Mouse (Mus musculus) hindbrain, embryonic 11.5 days (tissue): ENCODE measurements at regions not wholly inside any gene's neighbourhood (a gene's known extent, or its start where the extent isn't known, plus 50 kb on each side); places are given as distances from the start of the nearest gene placed in this dataset.

Source experiments
- ATAC-seq: fragments of 200-750 bp; cut with Nextera tagmentation; 2 replicates; pipeline ENCODE4 v1.8.0; 2017; ENCODE audit warnings: mild to moderate bottlenecking, moderate TSS enrichment, moderate library complexity; ENCODE audit not compliant: low FRiP score
- DNase-seq: peaks from one replicate; pipeline ENCODE4 v3.0.0-alpha.2; 2015; ENCODE audit warnings: low spot score
- H3K27ac ChIP-seq: fragments of 300-500 bp; sonication (generic); 2 replicates; pipeline ENCODE4 v1.5.1; 2014; ENCODE audit warnings: mild to moderate bottlenecking, low read depth, low read length
- H3K27me3 ChIP-seq: fragments of 300-500 bp; sonication (generic); 2 replicates; pipeline ENCODE4 v1.6.1; 2014; ENCODE audit warnings: mild to moderate bottlenecking, low read length, moderate library complexity, mixed read lengths; ENCODE audit not compliant: control insufficient read depth, insufficient read depth
- H3K36me3 ChIP-seq: fragments of 300-500 bp; sonication (generic); 2 replicates; pipeline ENCODE4 v1.6.1; 2014; ENCODE audit warnings: mild to moderate bottlenecking, low read length, moderate library complexity, mixed read lengths; ENCODE audit not compliant: control insufficient read depth, insufficient read depth
- H3K4me1 ChIP-seq: fragments of 300-500 bp; sonication (generic); replicated peaks from 2 replicates; pipeline ENCODE4 v1.6.1; 2014; ENCODE audit warnings: low read length, mixed read lengths; ENCODE audit not compliant: control insufficient read depth, insufficient read depth
- H3K4me2 ChIP-seq: fragments of 300-500 bp; sonication (generic); replicated peaks from 2 replicates; pipeline ENCODE4 v1.6.1; 2014; ENCODE audit warnings: mild to moderate bottlenecking, low read depth, low read length
- H3K4me3 ChIP-seq: fragments of 300-500 bp; sonication (generic); 2 replicates; pipeline ENCODE4 v1.5.1; 2014; ENCODE audit warnings: low read depth, low read length
- H3K9ac ChIP-seq: fragments of 300-500 bp; sonication (generic); 2 replicates; pipeline ENCODE4 v1.6.1; 2014; ENCODE audit warnings: low read depth, low read length
- H3K9me3 ChIP-seq: fragments of 300-500 bp; sonication (generic); 2 replicates; pipeline ENCODE4 v1.6.1; 2016; ENCODE audit warnings: low read length; ENCODE audit not compliant: control insufficient read depth
- WGBS: fragments of 180-500 bp; shearing (Covaris S2); extraction: QIAGEN DNeasy Blood & Tissue Kit; methylation state at CpG from one replicate; pipeline ENCODE4 v1.1.7; 2014; 5-methylcytosine and 5-hydroxymethylcytosine counted together

GRCm38 (mm10) chr16:18724706-18725105, 51.9 kb upstream of the Cldn5 start:
- Histone ChIP-seq H3K4me2 (no peak overlapping the region), H3K9me3 (no peaks in the 10 kb centered on the region), H3K27ac (no peak overlapping the region), H3K4me1 (no peaks in the 10 kb centered on the region), H3K4me3 (no peak overlapping the region), H3K27me3 (no peaks in the 10 kb centered on the region), H3K9ac (no peak overlapping the region), H3K36me3 (no peaks in the 10 kb centered on the region)
- ATAC-seq: no peak
- WGBS: 18% methylated on average over 6 of the region's 6 CpGs
- no peak for DNase-seq
